Comparison of ENCODE assay signal across 8 mouse cellular contexts in the genomic region with DNA sequence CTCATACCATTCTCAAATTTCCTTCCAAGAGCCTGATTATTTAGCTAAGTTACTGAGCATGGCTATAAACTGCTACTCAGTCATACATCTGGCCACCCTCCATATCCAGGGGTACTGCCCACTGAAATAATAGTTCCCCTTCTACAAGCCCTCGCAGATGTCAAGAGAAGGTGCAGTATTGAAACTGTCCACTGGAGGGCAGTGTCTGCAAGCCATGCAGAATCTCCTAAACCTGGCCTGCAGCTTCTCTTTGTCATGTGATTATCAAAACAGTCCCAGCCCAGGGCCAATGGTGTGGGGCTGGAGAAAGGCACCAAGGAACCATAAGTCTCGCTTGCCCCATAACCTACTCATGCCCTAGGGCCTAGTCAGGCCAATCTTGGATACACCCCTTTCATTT.
DNase-seq lines count a peak whose midpoint lies in the region; ATAC-seq and TF ChIP-seq lines count a peak whose summit lies in the region.

No protein-coding gene starts in this region.

- TF ChIP-seq POLR2A in ES-Bruce4 (IDR thresholded peaks at IDR 0.05; ENCODE audit: insufficient read depth, low read length): no peak

- no peak overlapping the region for H3K4me3 ChIP-seq in ES-Bruce4 (ENCODE audit: low read depth, low read length)
- no peak overlapping the region for H3K4me3 ChIP-seq in heart, postnatal 0 days (ENCODE audit: low read depth, low read length)

- H3K9ac ChIP-seq in ES-Bruce4 (ENCODE audit: low read depth, poor library complexity, severe bottlenecking): no peak overlapping the region
- no peak overlapping the region for H3K9ac ChIP-seq in heart, postnatal 0 days (replicated peaks; ENCODE audit: low read depth, low read length)

- ATAC-seq in heart, postnatal 0 days (ENCODE audit: insufficient read depth, low read depth): peak; percentile 59

- DNase-seq in adrenal gland, adult 18-20 months (ENCODE audit: low spot score in 2 of 2): peak; percentile 66 to 69
- DNase-seq in embryo, embryonic 9.5 days (ENCODE audit: extremely low spot score): peak; percentile 75
- DNase-seq in heart, postnatal 0 days (ENCODE audit: low spot score): peak; percentile 56
- peak; percentile 75 for DNase-seq in layer of hippocampus, adult 9-10 months (ENCODE audit: low spot score)
- peak; percentile 89 for DNase-seq in lung, postnatal 36 days
- DNase-seq in right cerebral cortex, postnatal 10 days (ENCODE audit: low spot score in 2 of 2): peak; percentile 76 to 85
- DNase-seq in yolk sac, embryonic 10.5 days (ENCODE audit: low spot score): peak; percentile 39

- H3K9me3 ChIP-seq in ES-Bruce4 (replicated peaks; ENCODE audit: control insufficient read depth, insufficient read depth, low read length, poor library complexity, severe bottlenecking): no peaks in the 10 kb centered on the region
- H3K9me3 ChIP-seq in heart, postnatal 0 days (replicated peaks; ENCODE audit: control insufficient read depth, low read length): no peaks in the 10 kb centered on the region

- TF ChIP-seq EP300 in ES-Bruce4 (IDR thresholded peaks at IDR 0.05; ENCODE audit: insufficient read depth, low read depth, low read length): no peak
- no peak for TF ChIP-seq EP300 in heart, postnatal 0 days (IDR thresholded peaks at IDR 0.05; ENCODE audit: low read depth)

- no peaks in the 10 kb centered on the region for H3K4me1 ChIP-seq in ES-Bruce4 (ENCODE audit: control insufficient read depth, insufficient read depth, low read length)
- no peaks in the 10 kb centered on the region for H3K4me1 ChIP-seq in heart, postnatal 0 days (ENCODE audit: control insufficient read depth, insufficient read depth)

- H3K36me3 ChIP-seq in ES-Bruce4 (ENCODE audit: control insufficient read depth, insufficient read depth, low read length, poor library complexity, severe bottlenecking): no peaks in the 10 kb centered on the region
- H3K36me3 ChIP-seq in heart, postnatal 0 days (replicated peaks; ENCODE audit: control insufficient read depth, insufficient read depth, low read length): no peaks in the 10 kb centered on the region

- peak; percentile 68 for TF ChIP-seq CTCF in ES-Bruce4 (IDR thresholded peaks at IDR 0.05; ENCODE audit: low read depth, low read length)
- peak; percentile 96 for TF ChIP-seq CTCF in heart, postnatal 0 days (IDR thresholded peaks at IDR 0.05; ENCODE audit: low read depth)

- 31% methylated on average over 2 of the region's 2 CpGs for WGBS in heart, postnatal 0 days

- no peak overlapping the region for H3K4me2 ChIP-seq in heart, postnatal 0 days (ENCODE audit: low read depth, low read length)

- H3K27ac ChIP-seq in ES-Bruce4 (ENCODE audit: insufficient read depth, low read length): no peak overlapping the region
- no peak overlapping the region for H3K27ac ChIP-seq in heart, postnatal 0 days (ENCODE audit: low read depth)

- H3K27me3 ChIP-seq in ES-Bruce4 (ENCODE audit: control insufficient read depth, insufficient read depth, low read length, poor library complexity, severe bottlenecking): no peaks in the 10 kb centered on the region
- no peaks in the 10 kb centered on the region for H3K27me3 ChIP-seq in heart, postnatal 0 days (ENCODE audit: control insufficient read depth, insufficient read depth, low read length)

Comparison
In these comparisons a context has a peak if more than half of its experiments do, and no peak if none do; other contexts are left out.
1. DNase-seq: peak in every context shown above with its lines; median percentile 89 in lung, postnatal 36 days; 80 in right cerebral cortex, postnatal 10 days; 75 in embryo, embryonic 9.5 days; 75 in layer of hippocampus, adult 9-10 months; 68 in adrenal gland, adult 18-20 months; 56 in heart, postnatal 0 days; 39 in yolk sac, embryonic 10.5 days.